Mouse (Mus musculus) ES-E14 (cell line): Measurements from ENCODE around the gene Noxred1. TPM values are rescaled to one million over a fixed set of nuclear protein-coding genes. Genes with fewer than 3 reads are reported as not detected.

Experiments
- DNase-seq: peaks from one replicate; pipeline ENCODE4 v3.0.0-alpha.2; 2013; ENCODE audit warnings: low read depth, low spot score
- H3K27ac ChIP-seq: 2 replicates; pipeline ENCODE4 v1.5.1; 2012; ENCODE audit warnings: low read depth, mild to moderate bottlenecking, low read length, moderate library complexity, mixed read lengths; ENCODE audit not compliant: poor library complexity, insufficient read depth, severe bottlenecking
- H3K36me3 ChIP-seq: 2 replicates; pipeline ENCODE4 v1.6.1; 2012; ENCODE audit warnings: mild to moderate bottlenecking, low read length, moderate library complexity, mixed read lengths; ENCODE audit not compliant: control insufficient read depth, poor library complexity, insufficient read depth, severe bottlenecking
- H3K4me1 ChIP-seq, 2 experiments: fragments of 150-350 bp in 1 of 2; sonication (generic) in 1 of 2; 2 replicates each; pipeline ENCODE4 v1.6.1; 2012; ENCODE audit warnings: low read length in 2 of 2, mild to moderate bottlenecking in 1 of 2, mixed read lengths in 1 of 2; ENCODE audit not compliant: control insufficient read depth in 2 of 2, insufficient read depth in 2 of 2, poor library complexity in 1 of 2
- H3K4me3 ChIP-seq, 2 experiments: fragments of 150-350 bp in 1 of 2; sonication (generic) in 1 of 2; 2 replicates each; pipeline ENCODE4 v1.5.1; 2012; ENCODE audit warnings: low read length in 2 of 2, low read depth in 1 of 2, mild to moderate bottlenecking in 1 of 2, mixed read lengths in 1 of 2; ENCODE audit not compliant: insufficient read depth in 1 of 2, poor library complexity in 1 of 2, severe bottlenecking in 1 of 2
- H3K9ac ChIP-seq: 2 replicates; pipeline ENCODE4 v1.6.1; 2012; ENCODE audit warnings: low read depth, mild to moderate bottlenecking, low read length, mixed read lengths; ENCODE audit not compliant: poor library complexity, insufficient read depth, severe bottlenecking
- H3K9me3 ChIP-seq: fragments of 150-350 bp; sonication (generic); 2 replicates; pipeline ENCODE4 v1.6.1; 2012; ENCODE audit warnings: low read depth, mild to moderate bottlenecking, low read length; ENCODE audit not compliant: control insufficient read depth, insufficient read depth
- CHD2 ChIP-seq: IDR thresholded peaks from 2 replicates; pipeline ENCODE4 v1.6.1; 2014; ENCODE audit warnings: mild to moderate bottlenecking, low read depth, low read length, inconsistent platforms
- HCFC1 ChIP-seq: IDR thresholded peaks from 2 replicates; pipeline ENCODE4 v1.6.1; 2012; ENCODE audit warnings: low read length, inconsistent platforms, borderline replicate concordance; ENCODE audit not compliant: insufficient read depth
- MAFK ChIP-seq: IDR thresholded peaks from 2 replicates; pipeline ENCODE4 v1.6.1; 2014; ENCODE audit warnings: mild to moderate bottlenecking, low read depth, low read length, inconsistent platforms; ENCODE audit not compliant: insufficient read depth
- ZC3H11A ChIP-seq: IDR thresholded peaks from 2 replicates; pipeline ENCODE4 v1.6.1; 2012; ENCODE audit warnings: low read depth, mild to moderate bottlenecking, inconsistent platforms, low read length, borderline replicate concordance
- ZNF384 ChIP-seq: IDR thresholded peaks from 2 replicates; pipeline ENCODE4 v1.6.1; 2012; ENCODE audit warnings: low read depth, low read length, inconsistent platforms
- in situ Hi-C, 2 experiments: fragments of 600-800 bp; cut with MboI; formaldehyde crosslinking; loops; one replicate each; pipeline ENCODE4 v1.15.1; 2025; ENCODE audit warnings: low sequenced_read_pairs in 2 of 2, inconsistent platforms in 1 of 2; ENCODE audit not compliant: unreplicated experiment in 2 of 2
- total RNA-seq: library from RNA; depleted of rRNA; stranded (reverse); fragments of 300-350 nt; gene quantifications from 2 replicates; pipeline ENCODE4 v1.2.3, GENCODE M21; 2012; rRNA removed

Gene Noxred1
- total RNA-seq, 1 experiment = 3.0 TPM

GRCm38 (mm10) chr12:87196310-87196709 is 42.2 kb downstream of the Noxred1 start:
- TF ChIP-seq MAFK (no peak), ZC3H11A (no peak), HCFC1 (no peak), CHD2 (no peak), ZNF384 (no peak)
- Histone ChIP-seq H3K27ac (no peak overlapping the region), H3K4me3 (no peak overlapping the region), H3K9ac (no peak overlapping the region), H3K36me3 (no peaks in the 10 kb centered on the region), H3K4me1 (peaks cover 0 to 9% of the 10 kb centered on the region in 2 experiments; a peak in 2 of 4 replicates), H3K9me3 (no peaks in the 10 kb centered on the region)
- in situ Hi-C loops = no loop called here
- no peak for DNase-seq

GRCm38 (mm10) chr12:87195069-87195468 is 43.5 kb downstream of the Noxred1 start:
- no peak for TF ChIP-seq HCFC1
- in situ Hi-C loops = no loop called here
- Histone ChIP-seq H3K27ac (no peak overlapping the region), H3K9me3 (no peaks in the 10 kb centered on the region), H3K4me1 (peaks cover 0 to 9% of the 10 kb centered on the region in 2 experiments; a peak in 2 of 4 replicates), H3K36me3 (no peaks in the 10 kb centered on the region), H3K4me3 (no peak overlapping the region), H3K9ac (no peak overlapping the region)
- no peak for DNase-seq

- Histone ChIP-seq H3K4me1 (peaks cover 0 to 9% of the 10 kb centered on the region in 2 experiments; a peak in 1 of 4 replicates), H3K36me3 (no peaks in the 10 kb centered on the region), H3K9ac (no peak overlapping the region), H3K27ac (no peak overlapping the region), H3K4me3 (no peak overlapping the region), H3K9me3 (no peaks in the 10 kb centered on the region)
- in situ Hi-C loops = no loop called here
- DNase-seq = no peak
- no peak for TF ChIP-seq ZNF384
These were observed 45.5 kb downstream of the Noxred1 start for GRCm38 (mm10) chr12:87193008-87193407.

- TF ChIP-seq CHD2 = no peak
- no peak for TF ChIP-seq HCFC1
- TF ChIP-seq ZNF384 = no peak
- TF ChIP-seq MAFK = no peak
- no peak for TF ChIP-seq ZC3H11A
- no peak for DNase-seq
- Histone ChIP-seq H3K9me3 (no peaks in the 10 kb centered on the region), H3K36me3 (peaks cover 13% of the 10 kb centered on the region), H3K9ac (no peak overlapping the region), H3K4me3 (no peak overlapping the region), H3K4me1 (no peaks in the 10 kb centered on the region), H3K27ac (no peak overlapping the region)
- in situ Hi-C loops = no loop called here
These were observed 60.9 kb downstream of the Noxred1 start for GRCm38 (mm10) chr12:87177631-87178030.

GRCm38 (mm10) chr12:87175194-87175946 is 63.2 kb downstream of the Noxred1 start:
- in situ Hi-C loops = no loop called here
- TF ChIP-seq ZNF384 (no peak), ZC3H11A (no peak), MAFK (no peak), CHD2 (no peak), HCFC1 (no peak)
- Histone ChIP-seq H3K27ac (no peak overlapping the region), H3K36me3 (peaks cover 21% of the 10 kb centered on the region), H3K4me3 (no peak overlapping the region), H3K9me3 (no peaks in the 10 kb centered on the region), H3K4me1 (no peaks in the 10 kb centered on the region), H3K9ac (no peak overlapping the region)
- DNase-seq = no peak

Other genes with a start within 250 kb of the Noxred1 start
- not detected in 2 replicates for gene Zdhhc22, start 248.3 kb downstream of the Noxred1 start, total RNA-seq
- 1.9 and 2.2 TPM in 2 replicates for gene Tmem63c, start 217.4 kb downstream of the Noxred1 start, total RNA-seq
- 1.2 and 1.8 TPM in 2 replicates for gene Ngb, start 136.2 kb downstream of the Noxred1 start, total RNA-seq
- gene Gstz1, start 91.6 kb downstream of the Noxred1 start, total RNA-seq = 16.9 and 22.6 TPM in 2 replicates
- gene Pomt2, start 90.8 kb downstream of the Noxred1 start, total RNA-seq = 23.9 and 34.3 TPM in 2 replicates
- gene Samd15, start 39.0 kb downstream of the Noxred1 start, total RNA-seq = 0.37 and 0.98 TPM in 2 replicates
- 8.6 and 10.6 TPM in 2 replicates for gene Tmed8, start 38.3 kb downstream of the Noxred1 start, total RNA-seq
- 29.8 and 36.3 TPM in 2 replicates for gene Vipas39, start 27.5 kb upstream of the Noxred1 start, total RNA-seq
- gene Ahsa1, start 27.7 kb upstream of the Noxred1 start, total RNA-seq = 224 and 305 TPM in 2 replicates
- gene Ism2, start 61.0 kb upstream of the Noxred1 start, total RNA-seq = 3.0 and 3.2 TPM in 2 replicates
- gene Sptlc2, start 149.6 kb upstream of the Noxred1 start, total RNA-seq = 182 and 221 TPM in 2 replicates
- gene Slirp, start 205.2 kb upstream of the Noxred1 start, total RNA-seq = 124 and 175 TPM in 2 replicates
- 90.0 and 116 TPM in 2 replicates for gene Alkbh1, start 205.3 kb upstream of the Noxred1 start, total RNA-seq
- gene Snw1, start 233.5 kb upstream of the Noxred1 start, total RNA-seq = 70.3 and 85.1 TPM in 2 replicates